Comparison of ENCODE assay signal across 7 mouse cellular contexts in the genomic region with DNA sequence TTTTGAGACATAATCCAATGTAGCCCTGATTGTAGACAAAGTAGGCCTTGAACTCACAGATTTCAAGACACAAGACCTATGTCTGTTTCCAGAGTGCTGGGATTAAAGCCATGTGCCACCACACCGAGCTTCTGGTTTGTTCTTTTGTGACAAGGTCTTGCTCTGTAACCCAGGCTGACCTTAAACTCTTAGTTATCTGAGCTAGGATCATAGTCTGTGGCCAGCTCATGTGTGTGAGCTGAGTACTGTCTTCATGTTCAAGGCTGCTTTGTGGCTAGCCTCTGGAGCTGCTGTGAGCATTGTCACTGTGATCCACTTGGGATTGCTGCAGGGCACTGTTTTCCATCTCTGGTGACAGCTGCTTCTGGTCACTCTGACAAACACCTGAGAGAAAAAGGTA. TPM values are rescaled to one million over a fixed set of nuclear protein-coding genes. Genes with fewer than 3 reads are reported as not detected.
"Had no signal": no experiment of that assay in that cellular context is flagged by ENCODE, and none has a peak within 500 bp of the region (broad histone marks: within the 10 kb centered on the region; RNA-seq: fewer than 3 reads in every experiment).

No protein-coding gene starts in this region.

- H3K4me2 ChIP-seq: limb, embryonic 15.5 days; lung, embryonic 14.5 days; neural tube, embryonic 12.5 days; stomach, embryonic 15.5 days had no signal

- H3K9ac ChIP-seq: limb, embryonic 15.5 days; lung, embryonic 14.5 days; neural tube, embryonic 12.5 days; stomach, embryonic 15.5 days had no signal

- H3K27ac ChIP-seq: kidney, postnatal 0 days; limb, embryonic 15.5 days; midbrain, embryonic 10.5 days; neural tube, embryonic 12.5 days; stomach, embryonic 15.5 days had no signal

- H3K4me3 ChIP-seq: limb, embryonic 15.5 days; midbrain, embryonic 10.5 days; neural tube, embryonic 12.5 days; stomach, embryonic 15.5 days had no signal

- H3K9me3 ChIP-seq: limb, embryonic 15.5 days; midbrain, embryonic 10.5 days; neural tube, embryonic 12.5 days; stomach, embryonic 15.5 days had no signal

- H3K27me3 ChIP-seq: limb, embryonic 15.5 days; neural tube, embryonic 12.5 days; stomach, embryonic 15.5 days had no signal

RNA-seq across cellular contexts. Expression of gene Cend1, which starts 33.9 kb away (rescaled TPM):
- total RNA-seq: monocyte, adult 5-6 weeks had no signal
- polyA plus RNA-seq: lung, embryonic 14.5 days had no signal
